Mouse (Mus musculus): Measurements from ENCODE around the gene Irf2bp2.

DNA sequence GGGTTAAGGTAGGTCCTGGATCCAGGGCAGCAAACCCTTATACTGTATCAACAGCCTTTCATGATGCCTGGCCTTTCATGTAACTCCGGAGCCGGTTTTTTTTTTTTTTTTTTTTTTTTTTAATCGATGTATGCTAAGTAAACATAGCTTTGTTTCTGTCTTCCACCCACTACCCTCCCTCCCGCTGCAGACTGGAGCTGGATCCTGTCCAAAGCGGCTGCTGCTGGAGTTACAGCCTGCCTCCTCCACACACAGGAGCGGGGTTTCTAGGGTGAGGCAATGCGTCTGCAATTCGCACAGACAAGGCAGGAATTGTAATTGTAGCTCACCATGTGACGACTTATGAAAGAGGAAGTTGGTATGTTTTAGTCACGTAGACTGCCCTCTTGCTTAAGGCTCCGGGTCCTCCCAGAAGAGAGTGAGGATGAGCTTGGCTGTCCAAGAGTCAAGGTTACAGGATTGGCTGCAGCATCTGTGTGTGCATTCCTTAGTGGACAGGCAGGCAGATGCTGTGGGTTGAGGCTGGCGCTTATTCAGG, 2.4 kb upstream of the Irf2bp2 start:
- TF ChIP-seq CTCF (IDR thresholded peaks at IDR 0.05; ENCODE audit: borderline replicate concordance, insufficient read depth, low read depth, low read length) (no peak), POLR2A (IDR thresholded peaks at IDR 0.05; ENCODE audit: borderline replicate concordance, insufficient read depth, low read length) (no peak)
